Mouse (Mus musculus) testis, adult 2 months (tissue): Measurements from ENCODE around the gene Atp5g1. TPM values are rescaled to one million over a fixed set of nuclear protein-coding genes. Genes with fewer than 3 reads are reported as not detected.
"Not testable (repeated sequence)": the region's sequence is repeated elsewhere in the genome, so short reads cannot be mapped to it uniquely, and the experiment has no call there.

Experiments used
- H3K27ac ChIP-seq: fragments of 200-500 bp; 2 replicates; pipeline ENCODE4 v1.5.1; 2012; ENCODE audit warnings: low read depth, low read length; ENCODE audit not compliant: control insufficient read depth, insufficient read depth
- H3K27me3 ChIP-seq: fragments of 200-500 bp; 2 replicates; pipeline ENCODE4 v1.6.1; 2012; ENCODE audit warnings: mild to moderate bottlenecking, low read length, moderate library complexity; ENCODE audit not compliant: control insufficient read depth, insufficient read depth
- H3K36me3 ChIP-seq: fragments of 200-500 bp; 2 replicates; pipeline ENCODE4 v1.6.1; 2012; ENCODE audit warnings: mild to moderate bottlenecking, low read length; ENCODE audit not compliant: control insufficient read depth, insufficient read depth
- H3K4me1 ChIP-seq: fragments of 200-500 bp; 2 replicates; pipeline ENCODE4 v1.6.1; 2012; ENCODE audit warnings: low read length; ENCODE audit not compliant: control insufficient read depth, insufficient read depth
- H3K4me3 ChIP-seq: fragments of 200-500 bp; 2 replicates; pipeline ENCODE4 v1.5.1; 2012; ENCODE audit warnings: low read depth, mild to moderate bottlenecking, low read length, moderate library complexity, mixed read lengths; ENCODE audit not compliant: control insufficient read depth
- CTCF ChIP-seq: fragments of 200-500 bp; IDR thresholded peaks from 2 replicates; pipeline ENCODE4 v1.5.1; 2012; ENCODE audit warnings: low read depth, mild to moderate bottlenecking, inconsistent platforms, low read length, moderate library complexity; ENCODE audit not compliant: control insufficient read depth, insufficient read depth, insufficient replicate concordance
- POLR2A ChIP-seq: fragments of 200-500 bp; IDR thresholded peaks from 2 replicates; pipeline ENCODE4 v1.6.1; 2012; ENCODE audit warnings: low read depth, mild to moderate bottlenecking, inconsistent platforms, low read length, moderate library complexity; ENCODE audit not compliant: control insufficient read depth
- polyA plus RNA-seq: library from polyadenylated mRNA; depleted of rRNA; stranded (reverse); fragments of >200 nt; gene quantifications from 2 replicates; pipeline ENCODE4 v1.2.3, GENCODE M21; 2012

Gene Atp5g1
- polyA plus RNA-seq, 1 experiment, result 234 TPM

DNA sequence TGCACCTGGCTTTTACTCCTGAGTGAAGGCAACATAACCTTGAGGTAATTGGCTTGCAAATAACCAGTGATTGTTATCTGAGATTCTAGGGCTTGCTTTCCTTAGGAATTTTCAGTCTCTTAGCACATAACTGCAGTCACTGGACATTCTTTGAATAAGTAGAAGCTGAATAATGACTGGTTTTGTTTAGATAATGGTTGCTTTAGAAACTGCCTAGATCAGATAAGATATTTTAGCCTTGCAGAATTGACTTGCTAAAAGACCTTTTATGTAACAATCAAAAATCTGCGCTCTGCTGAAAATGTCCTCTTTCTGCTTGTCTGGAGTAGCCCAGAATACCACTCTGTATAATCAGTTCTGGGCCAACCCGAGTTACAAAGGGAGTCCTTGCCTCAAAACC, 38.6 kb upstream of the Atp5g1 start:
- no peak for TF ChIP-seq POLR2A
- no peak for TF ChIP-seq CTCF
- no peak overlapping the region for H3K27ac ChIP-seq

DNA sequence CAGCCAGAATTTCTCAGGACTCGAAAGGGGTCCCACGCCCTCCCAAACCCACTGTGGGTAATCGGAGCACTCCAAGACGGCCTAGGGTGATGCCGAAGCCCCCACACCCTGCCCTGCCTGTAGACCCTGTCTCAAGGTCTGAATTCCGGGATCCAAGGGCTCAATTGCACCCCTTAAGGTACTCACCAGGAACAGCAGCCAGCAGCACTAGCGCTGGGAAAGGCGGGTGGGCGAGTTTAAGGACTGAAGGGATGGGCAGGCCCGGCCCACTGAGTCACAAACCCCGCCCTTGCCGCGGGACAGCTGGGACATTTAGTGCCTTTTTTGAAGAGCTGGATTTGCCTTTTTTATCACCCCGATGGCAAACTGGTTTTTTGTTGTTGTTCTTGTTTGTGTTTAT, 36.3 kb upstream of the Atp5g1 start, which contains the start of gene Calcoco2:
Gene Calcoco2, minus strand, starts transcription at position 214 of the 400 bp plus-strand sequence.
- H3K27ac ChIP-seq, result no peak within 1 kb of the TSS
- no peaks in the 10 kb centered on the region for H3K27me3 ChIP-seq
- no peaks in the 10 kb centered on the region for H3K4me1 ChIP-seq
- H3K4me3 ChIP-seq, result no peak within 1 kb of the TSS
- TF ChIP-seq CTCF (no peak), POLR2A (no peak)
- no peaks in the 10 kb centered on the region for H3K36me3 ChIP-seq

More for the DNA sequence above, 38.6 kb upstream of the Atp5g1 start:
- Histone ChIP-seq H3K4me3 (no peak overlapping the region), H3K4me1 (no peaks in the 10 kb centered on the region), H3K36me3 (no peaks in the 10 kb centered on the region), H3K27me3 (no peaks in the 10 kb centered on the region)

DNA sequence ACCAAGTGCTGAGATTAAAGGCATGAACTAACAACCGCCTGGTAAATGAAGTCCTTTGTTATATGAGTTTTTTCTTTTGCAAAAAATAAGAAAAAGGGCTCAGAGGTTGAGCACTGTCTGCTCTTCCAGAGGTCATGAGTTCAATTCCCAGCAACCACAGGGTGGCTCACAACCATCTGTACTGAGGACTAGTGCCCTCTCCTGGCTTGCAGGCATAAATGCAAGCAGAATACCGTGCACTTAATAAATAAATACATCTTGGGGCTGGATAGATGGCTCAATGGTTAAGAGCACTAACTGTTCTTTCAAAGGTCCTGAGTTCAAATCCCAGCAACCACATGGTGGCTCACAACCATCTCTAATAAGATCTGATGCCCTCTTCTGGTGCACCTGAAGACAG, 35.5 kb upstream of the Atp5g1 start:
- H3K4me1 ChIP-seq, H3K4me3 ChIP-seq, H3K36me3 ChIP-seq, H3K27me3 ChIP-seq, H3K27ac ChIP-seq: not testable (repeated sequence)

DNA sequence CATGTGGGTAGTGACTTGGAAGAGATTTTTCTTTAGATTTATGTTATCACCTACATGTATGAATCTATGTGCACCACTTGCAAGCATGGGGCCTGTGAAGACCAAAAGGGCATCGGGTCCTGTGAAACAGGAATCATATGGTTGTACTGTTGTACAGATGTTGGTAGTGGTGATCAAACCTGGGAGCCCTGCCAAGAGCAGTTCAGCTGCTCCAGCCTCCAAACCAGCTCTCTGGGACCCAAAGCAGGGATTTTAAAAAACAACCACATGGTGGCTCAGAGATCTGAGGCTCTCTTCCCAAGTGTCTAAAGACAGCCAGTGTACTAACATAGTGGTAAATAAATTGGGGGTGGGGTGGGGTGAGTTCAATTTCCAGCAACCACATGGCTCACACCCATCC, 32.9 kb upstream of the Atp5g1 start:
- no peaks in the 10 kb centered on the region for H3K36me3 ChIP-seq

DNA sequence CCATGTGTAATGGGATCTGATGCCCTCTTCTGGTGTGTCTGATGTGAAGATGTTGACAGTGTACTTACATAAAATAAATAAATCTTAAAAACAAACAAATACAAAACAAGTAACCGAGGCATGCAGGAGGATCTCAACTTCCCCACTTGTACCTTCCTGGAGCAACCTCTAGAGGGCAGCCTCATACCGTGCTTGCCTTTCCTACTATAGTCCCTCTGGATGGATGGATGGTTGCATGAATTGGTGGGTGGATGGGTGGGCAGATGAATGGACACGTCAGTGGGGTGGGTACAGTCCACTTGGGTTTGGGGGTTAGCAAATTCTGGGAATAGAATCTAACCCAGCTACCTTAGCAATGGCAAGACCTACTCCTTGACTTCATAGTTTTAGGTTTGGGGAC, 17.9 kb upstream of the Atp5g1 start:
- no peaks in the 10 kb centered on the region for H3K4me1 ChIP-seq
- no peak overlapping the region for H3K27ac ChIP-seq
- H3K36me3 ChIP-seq, result no peaks in the 10 kb centered on the region
- no peak overlapping the region for H3K4me3 ChIP-seq
- H3K27me3 ChIP-seq, result no peaks in the 10 kb centered on the region
- TF ChIP-seq POLR2A, result no peak
- peak; percentile 82; the same call in 1 of the 2 replicates for TF ChIP-seq CTCF

More for the DNA sequence above, 32.9 kb upstream of the Atp5g1 start:
- Histone ChIP-seq H3K4me3 (no peak overlapping the region), H3K27me3 (no peaks in the 10 kb centered on the region), H3K4me1 (no peaks in the 10 kb centered on the region), H3K27ac (no peak overlapping the region)
- TF ChIP-seq CTCF, result no peak
- no peak for TF ChIP-seq POLR2A

DNA sequence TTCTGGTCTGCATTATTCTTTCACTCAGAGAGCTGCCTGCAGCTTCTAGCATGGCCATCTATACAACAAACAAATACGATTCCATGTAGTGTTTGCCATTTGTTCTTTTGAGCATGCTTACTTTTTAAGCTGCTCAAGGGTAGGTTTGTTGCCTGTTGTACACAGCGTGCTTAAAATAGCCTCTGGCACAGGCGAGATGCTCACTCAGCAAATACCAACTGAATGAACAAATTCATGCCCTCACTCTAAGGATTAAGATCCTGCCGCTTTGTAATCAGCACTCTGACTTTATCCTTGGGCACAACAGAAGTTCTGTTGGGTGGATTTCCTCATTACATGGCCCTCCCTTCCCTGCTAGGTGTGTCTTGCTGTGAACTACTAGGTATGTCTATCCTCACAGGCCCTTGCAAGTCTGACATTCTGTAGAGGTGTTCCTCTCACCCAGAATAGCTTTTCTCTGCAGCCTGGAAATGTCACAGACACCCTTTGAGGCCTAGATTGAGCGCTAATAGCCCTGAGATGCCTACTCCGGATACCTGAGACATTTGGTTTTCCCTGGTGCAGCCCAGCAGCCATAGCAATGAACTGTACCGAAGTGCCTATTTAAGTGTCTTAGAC, 17.3 kb upstream of the Atp5g1 start:
- no peak overlapping the region for H3K4me3 ChIP-seq

DNA sequence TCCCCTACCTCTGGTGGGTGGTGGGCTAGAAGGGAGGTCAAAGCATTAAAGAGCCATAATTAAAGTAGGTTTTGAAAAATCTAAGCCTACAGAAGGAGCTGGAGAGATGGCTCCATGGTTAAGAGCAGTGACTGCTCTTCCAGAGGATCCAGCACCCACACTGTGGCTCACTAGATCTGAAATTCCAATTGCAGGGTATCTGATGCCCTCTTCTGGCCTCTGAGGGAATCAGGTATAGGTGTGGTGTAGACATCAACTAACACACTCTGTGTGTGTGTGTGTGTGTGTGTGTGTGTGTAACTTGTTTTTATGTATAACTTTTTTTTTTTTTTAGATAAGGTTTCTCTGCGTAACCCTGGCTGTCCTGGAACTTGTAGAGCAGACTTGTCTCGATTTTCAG, 15.6 kb upstream of the Atp5g1 start:
- H3K4me1 ChIP-seq, result no peaks in the 10 kb centered on the region
- no peaks in the 10 kb centered on the region for H3K36me3 ChIP-seq
- TF ChIP-seq CTCF, result no peak
- no peak for TF ChIP-seq POLR2A
- no peaks in the 10 kb centered on the region for H3K27me3 ChIP-seq
- H3K27ac ChIP-seq, result no peak overlapping the region
- no peak overlapping the region for H3K4me3 ChIP-seq

More for the DNA sequence above, 17.3 kb upstream of the Atp5g1 start:
- Histone ChIP-seq H3K27ac (no peak overlapping the region), H3K27me3 (no peaks in the 10 kb centered on the region), H3K36me3 (no peaks in the 10 kb centered on the region), H3K4me1 (no peaks in the 10 kb centered on the region)
- no peak for TF ChIP-seq CTCF
- no peak for TF ChIP-seq POLR2A

DNA sequence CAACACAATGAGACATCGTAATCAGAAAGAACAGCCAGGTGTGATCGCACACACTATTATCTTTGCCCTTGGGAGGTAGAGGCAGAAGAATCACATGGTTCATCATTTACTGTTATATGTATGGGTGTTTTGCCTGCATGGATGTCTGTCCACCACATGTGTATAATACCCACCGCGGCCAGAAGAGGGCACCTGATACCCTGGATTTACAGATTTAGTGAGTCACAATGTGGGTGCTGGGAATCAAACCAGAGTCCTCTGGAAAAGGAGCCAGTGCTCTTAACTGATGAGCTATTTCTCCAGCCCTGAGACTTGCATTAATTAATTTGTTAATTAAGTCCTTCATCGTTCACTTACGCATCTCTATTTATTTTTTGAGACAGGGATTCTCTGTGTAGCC, 12.5 kb upstream of the Atp5g1 start:
- no peak overlapping the region for H3K4me3 ChIP-seq
- no peak overlapping the region for H3K27ac ChIP-seq
- no peaks in the 10 kb centered on the region for H3K36me3 ChIP-seq
- H3K27me3 ChIP-seq, result no peaks in the 10 kb centered on the region
- no peak for TF ChIP-seq CTCF
- no peaks in the 10 kb centered on the region for H3K4me1 ChIP-seq
